Mouse (Mus musculus) cerebellum, postnatal 10 days (tissue): ENCODE results near the gene Sspn.

Experiments
- DNase-seq, 2 experiments: peaks; one replicate each; pipeline ENCODE4 v3.0.0; 2021; ENCODE audit warnings: mixed read lengths in 2 of 2

Sspn gene

GRCm38 (mm10) chr6:145977344-145977743 is 45.9 kb downstream of the Sspn start:
- no peak for DNase-seq

GRCm38 (mm10) chr6:145977771-145978450 is 46.5 kb downstream of the Sspn start:
- DNase-seq: no peak

DNA sequence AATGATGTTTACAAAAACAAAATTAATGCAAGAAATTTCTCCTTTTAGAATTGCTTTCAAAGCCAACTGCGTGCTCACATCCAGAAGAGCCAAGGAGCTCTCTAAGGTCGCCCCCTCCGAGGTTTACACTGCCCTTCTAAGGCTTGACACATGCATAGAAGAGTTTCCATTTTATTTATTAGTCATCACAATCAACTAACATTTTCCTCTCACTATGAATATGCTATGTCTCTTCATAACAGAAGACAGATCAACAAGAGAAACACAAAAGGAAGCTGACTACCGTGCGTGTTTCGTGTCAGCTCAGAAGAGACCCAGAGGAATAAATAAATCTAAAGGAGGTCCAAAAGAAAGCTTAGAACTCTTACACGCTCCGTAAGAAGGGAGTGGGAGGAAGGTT is 49.6 kb downstream of the Sspn start:
- DNase-seq: no peak

- DNase-seq: no peak
Observed at GRCm38 (mm10) chr6:145982335-145982734, 50.9 kb downstream of the Sspn start.

DNA sequence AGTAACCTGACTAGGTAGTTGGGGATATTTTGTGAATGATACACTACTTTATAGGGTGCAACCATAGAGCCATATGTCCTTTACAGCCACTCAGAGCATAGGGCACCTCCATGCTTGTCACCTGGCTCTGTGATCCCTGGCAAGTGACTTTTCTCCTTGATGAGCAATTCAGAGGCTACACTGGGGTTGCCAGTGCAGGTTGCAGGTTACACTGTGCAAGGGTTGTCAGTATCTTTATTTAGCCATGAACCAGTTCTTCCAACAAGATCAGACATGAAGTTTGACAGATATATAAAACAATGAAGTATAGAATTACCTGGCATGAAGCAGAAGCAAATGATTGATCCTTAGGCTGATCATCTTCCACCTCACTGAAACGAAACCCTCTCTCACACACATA is 59.1 kb downstream of the Sspn start:
- no peak for DNase-seq

GRCm38 (mm10) chr6:145992526-145992925 is 61.1 kb downstream of the Sspn start:
- no peak for DNase-seq

DNA sequence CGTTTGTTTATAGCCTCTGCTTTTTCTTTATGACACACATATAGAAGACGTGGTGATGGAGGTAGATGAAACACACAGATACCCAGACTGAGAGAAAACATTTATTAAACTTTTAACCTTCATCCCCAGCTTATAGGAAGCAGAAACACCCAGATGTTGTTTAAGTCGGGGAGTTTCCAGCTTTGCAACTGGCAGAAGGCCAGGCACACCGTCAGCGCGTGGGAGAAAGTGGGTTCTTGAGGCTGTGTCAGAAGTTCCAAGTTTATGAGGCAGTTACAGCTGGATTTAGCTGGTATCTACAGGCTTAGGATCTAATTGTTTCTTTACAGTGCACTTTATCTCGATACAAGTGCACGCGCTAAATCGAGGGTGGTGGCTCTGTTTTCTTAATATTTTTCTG is 61.5 kb downstream of the Sspn start:
- DNase-seq: no peak

DNA sequence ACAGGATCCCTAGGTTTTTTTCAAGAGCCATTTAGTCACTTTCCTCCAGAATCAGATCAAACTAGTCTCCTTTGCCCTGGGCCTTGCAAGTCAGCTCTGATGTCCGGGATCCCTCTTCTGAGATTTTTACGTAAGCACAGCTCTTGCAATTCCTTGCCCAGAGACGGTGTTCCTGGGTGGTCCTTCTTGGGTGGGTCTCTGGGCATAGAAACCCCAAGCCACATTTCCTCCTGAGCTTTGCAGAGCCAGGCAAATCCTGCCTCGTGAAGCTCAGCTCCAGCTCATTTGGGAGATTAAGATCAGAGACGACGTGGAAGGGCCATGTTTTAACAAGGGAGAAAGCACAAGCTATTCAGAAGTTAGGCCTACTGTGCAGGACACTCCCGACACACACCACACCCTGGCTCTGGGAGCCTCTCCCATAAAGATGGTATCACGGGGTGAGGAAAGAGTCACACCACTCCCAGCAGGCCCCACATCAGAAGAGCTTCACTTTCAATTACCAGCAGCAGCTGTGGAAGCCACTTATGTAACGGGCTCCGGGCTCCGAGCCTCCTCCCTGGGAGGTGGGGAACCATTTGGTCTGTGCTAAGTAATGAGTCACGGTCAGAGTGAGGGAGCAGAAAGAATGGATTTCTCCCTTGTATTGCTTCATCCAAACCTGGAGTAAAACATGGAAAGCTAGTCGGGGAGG is 67.0 kb downstream of the Sspn start:
- DNase-seq: peak; percentile 30 to 43

DNA sequence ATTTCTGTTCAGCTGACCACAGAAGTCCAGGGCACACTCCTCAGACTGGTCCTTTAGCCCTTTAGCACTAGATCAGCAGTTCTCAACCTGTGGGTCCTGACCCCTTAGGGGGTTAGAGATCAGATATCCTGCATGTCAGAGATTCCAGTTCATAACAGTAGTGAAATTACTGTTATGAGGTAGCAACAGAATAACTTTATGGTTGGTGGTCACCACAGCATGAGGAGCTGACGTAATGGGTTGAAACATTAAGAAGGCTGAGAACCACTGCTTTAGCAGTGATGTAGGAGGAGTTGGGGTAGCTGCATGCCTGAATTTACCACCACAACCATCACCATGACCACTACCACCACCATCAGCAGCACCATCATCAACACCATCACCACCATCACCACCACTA is 69.3 kb downstream of the Sspn start:
- DNase-seq: no peak

- DNase-seq: no peak
Observed at GRCm38 (mm10) chr6:146001396-146002191, 70.2 kb downstream of the Sspn start.

DNA sequence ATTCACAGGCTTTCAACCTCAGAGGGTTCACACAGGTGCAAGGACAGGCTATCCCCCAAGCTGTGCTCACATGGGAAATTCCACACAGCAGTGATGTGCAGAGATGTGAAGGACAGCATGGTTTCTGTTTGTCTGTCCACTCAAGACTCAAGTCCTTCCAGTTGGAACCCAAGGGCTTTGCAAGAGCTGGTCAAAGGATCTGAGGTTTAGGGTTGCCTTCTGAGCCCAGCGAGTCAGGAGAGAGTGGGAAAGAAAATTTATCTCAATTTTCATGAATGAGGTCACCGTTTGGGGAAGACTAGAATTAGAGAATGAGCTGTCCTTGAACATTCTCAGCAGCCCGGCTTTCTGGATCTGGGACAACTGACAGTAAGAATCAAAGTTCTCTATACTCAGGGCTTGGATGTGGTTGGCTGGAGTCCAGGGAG is 72.7 kb downstream of the Sspn start:
- peak; percentile 12 to 17 for DNase-seq

DNA sequence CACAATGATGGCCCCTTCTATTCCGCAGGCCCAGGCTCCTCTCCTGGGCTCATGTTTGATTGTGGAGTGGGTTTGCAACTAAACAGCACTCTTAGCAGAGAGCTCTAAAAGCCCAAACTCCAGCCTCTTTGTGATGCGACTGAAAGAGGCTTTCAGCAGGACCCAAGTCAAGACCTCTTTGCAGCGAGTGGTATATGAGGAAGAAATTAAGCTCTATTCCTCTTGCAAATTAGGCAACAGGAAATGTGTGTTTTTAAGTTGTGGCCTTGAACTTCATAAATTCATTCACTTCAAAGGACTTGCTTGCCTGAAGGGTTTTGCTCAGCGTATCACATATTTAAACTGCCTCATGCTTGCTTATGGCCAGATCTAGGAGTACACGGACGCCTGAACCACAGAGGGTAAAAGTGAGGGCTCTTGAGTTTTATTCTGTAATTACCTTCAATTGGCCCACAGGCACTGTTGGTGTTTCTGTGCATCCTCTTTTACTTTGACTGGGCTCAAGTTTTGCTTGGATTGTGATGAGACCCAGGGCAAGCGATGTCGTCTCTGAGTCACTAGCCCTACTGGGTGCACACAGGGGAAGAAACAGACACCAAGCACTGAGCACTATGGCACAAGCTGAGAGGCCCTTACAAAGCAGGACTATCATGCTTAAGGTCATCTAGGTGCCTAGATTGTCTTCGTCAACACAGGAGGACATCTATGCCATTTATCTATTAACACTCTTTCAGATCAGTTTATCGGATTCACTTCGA is 73.9 kb downstream of the Sspn start:
- no peak for DNase-seq

DNA sequence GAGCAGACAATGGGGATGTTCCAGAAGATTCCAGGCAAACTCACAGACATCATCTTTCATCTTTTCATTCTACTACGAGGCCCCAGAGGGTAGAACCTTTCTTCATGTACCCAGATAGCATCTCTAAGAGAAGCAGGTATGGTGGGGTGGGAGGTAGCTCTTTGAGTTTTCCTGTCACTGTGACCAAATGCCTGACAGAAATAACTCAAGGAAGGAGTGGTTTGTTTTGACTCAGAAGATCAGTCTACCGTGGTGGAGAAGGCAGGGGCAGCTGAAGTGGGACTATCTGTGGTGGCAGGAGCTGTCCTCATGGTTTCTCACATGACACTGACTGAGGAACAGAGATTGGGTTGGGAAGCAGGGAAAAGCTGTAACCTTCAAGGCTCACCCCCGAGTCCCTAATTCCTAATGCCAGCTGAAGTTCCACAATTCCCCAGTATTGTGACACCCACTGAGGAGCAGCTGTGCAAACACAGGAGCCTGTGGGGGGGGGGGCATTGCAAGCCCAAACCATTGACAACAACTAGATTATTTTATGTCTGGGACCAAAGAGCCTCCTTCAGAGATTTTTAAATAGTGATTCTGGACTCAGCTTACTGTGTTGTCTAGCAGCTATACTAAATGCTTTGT is 74.6 kb downstream of the Sspn start:
- DNase-seq: no peak

- peak; percentile 8 to 22 for DNase-seq
Observed at GRCm38 (mm10) chr6:146006753-146007152, 75.3 kb downstream of the Sspn start.

GRCm38 (mm10) chr6:146008450-146008981 is 77.1 kb downstream of the Sspn start:
- DNase-seq: peak; percentile 72 to 77

DNA sequence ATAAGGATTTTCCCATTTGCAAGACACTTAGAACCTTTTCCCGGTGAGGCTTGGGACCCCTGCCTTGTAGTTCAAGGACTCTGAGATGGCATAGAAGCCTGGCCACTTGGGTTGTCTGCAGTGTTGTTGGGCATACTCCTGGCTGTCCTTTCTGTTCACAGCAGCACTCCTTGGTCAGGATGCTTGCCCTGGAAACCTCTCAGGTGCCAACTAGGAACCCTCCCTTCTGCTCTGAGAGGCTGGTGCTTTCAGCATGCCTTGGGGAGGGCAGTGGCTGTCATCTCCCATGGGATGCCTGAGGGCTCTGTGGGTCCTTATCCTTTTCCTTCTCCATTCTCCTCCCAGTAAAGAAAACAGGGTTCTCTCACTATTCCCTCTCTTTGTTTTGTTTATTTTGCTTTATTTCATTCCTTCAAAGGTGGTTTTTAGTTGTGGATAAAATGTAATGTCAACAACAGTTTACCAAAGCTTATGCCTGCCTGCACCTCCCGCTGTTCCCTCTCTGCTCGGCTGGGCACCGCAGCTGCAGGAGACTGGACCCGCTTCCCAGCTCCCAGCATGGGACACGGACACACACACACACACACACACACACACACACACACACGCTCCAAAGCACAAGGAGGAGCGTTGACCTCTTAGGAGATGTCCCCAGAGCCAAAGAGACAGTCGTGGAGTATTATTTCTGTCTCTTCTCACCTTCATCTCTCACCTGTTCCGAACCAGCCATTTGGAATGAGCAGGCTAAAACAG is 77.9 kb downstream of the Sspn start:
- DNase-seq: peak; percentile 44 to 55

DNA sequence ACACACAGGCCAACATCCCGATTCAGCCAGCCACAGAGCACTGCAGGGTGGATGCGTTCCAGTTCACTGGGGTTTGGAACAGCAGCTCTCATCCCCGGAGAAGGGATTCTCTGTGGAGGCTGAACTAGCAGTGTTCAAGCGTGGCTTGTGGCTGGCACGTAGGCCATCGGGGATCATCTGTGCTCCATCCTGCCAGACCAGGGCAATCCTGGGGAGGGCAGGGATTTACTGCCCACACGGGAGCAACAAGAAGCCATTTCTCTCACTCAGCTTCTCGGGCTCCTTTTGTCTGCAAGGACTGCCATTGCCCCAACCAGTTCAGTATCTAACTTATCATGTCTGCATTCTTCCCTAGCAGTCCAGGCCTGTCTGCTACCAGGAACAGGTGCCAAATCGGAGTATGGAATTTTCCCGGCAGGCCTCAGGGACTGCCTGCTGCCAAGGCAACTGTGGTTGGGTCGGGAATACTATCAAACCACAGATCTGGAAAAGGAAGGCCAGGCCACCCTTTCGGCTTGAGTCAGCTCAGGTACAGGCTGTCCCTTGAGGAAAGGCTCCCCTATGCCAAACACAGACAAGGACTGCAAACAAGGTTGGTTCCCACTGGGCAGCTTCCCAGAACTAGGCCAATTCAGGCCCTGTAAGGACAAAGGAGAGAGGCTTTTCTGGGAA is 78.8 kb downstream of the Sspn start:
- peak; percentile 68 to 71 for DNase-seq

GRCm38 (mm10) chr6:146014312-146014711 is 82.9 kb downstream of the Sspn start:
- no peak for DNase-seq
